Mouse (Mus musculus) bone marrow, adult 2 months (tissue): ENCODE measurements at regions not wholly inside any gene's neighbourhood (a gene's known extent, or its start where the extent isn't known, plus 50 kb on each side); places are given as distances from the start of the nearest gene placed in this dataset.

Source experiments
- H3K27ac ChIP-seq: fragments of 200-500 bp; 2 replicates; pipeline ENCODE4 v1.5.1; 2012; ENCODE audit warnings: low read depth, mild to moderate bottlenecking, control low read depth, inconsistent platforms, low read length; ENCODE audit not compliant: control insufficient read depth, poor library complexity, insufficient read depth
- H3K4me1 ChIP-seq: fragments of 200-500 bp; 2 replicates; pipeline ENCODE4 v1.6.1; 2011; ENCODE audit warnings: low read length; ENCODE audit not compliant: control insufficient read depth, insufficient read depth
- H3K4me3 ChIP-seq: fragments of 200-500 bp; replicated peaks from 2 replicates; pipeline ENCODE3; 2011; ENCODE audit warnings: mild to moderate bottlenecking, low read depth, low read length, control low read depth; ENCODE audit not compliant: control insufficient read depth
- CTCF ChIP-seq: fragments of 200-500 bp; IDR thresholded peaks from 2 replicates; pipeline ENCODE4 v1.5.1; 2011; ENCODE audit warnings: low read length, control low read depth; ENCODE audit not compliant: control insufficient read depth, insufficient read depth
- POLR2A ChIP-seq: fragments of 200-500 bp; IDR thresholded peaks from 2 replicates; pipeline ENCODE4 v1.6.1; 2011; ENCODE audit warnings: low read depth, mild to moderate bottlenecking, control low read depth, low read length, borderline replicate concordance; ENCODE audit not compliant: control insufficient read depth
- WGBS: fragments of 180-500 bp; shearing (Covaris S2); methylation state at CpG from one replicate; pipeline ENCODE4 v1.1.7; 2018; 5-methylcytosine and 5-hydroxymethylcytosine counted together

DNA sequence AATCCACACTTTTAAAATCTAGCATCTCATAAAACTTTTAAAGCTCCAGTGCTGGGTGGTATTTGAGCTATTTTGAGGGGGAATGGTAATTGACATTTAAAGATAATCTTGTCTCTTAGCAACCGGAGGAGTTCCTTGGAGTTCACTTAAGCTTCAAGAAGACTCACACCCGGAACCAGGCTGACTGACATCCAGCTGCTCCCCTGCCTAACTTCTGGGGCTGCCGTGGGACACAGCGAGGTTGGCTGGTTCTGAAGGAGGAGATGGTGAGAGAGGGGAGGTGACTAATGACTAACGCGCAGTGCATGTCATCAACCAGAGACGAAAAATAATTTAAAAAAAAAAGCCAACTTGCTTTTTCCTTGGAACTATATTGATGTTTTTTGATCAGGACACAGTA, 157.7 kb upstream of the Ado start:
- no peak for TF ChIP-seq POLR2A
- no peak for TF ChIP-seq CTCF
- H3K4me3 ChIP-seq: no peak overlapping the region
- WGBS: 86% methylated on average over 7 of the region's 7 CpGs
- peaks cover 8% of the 10 kb centered on the region for H3K4me1 ChIP-seq
- H3K27ac ChIP-seq: no peak overlapping the region

DNA sequence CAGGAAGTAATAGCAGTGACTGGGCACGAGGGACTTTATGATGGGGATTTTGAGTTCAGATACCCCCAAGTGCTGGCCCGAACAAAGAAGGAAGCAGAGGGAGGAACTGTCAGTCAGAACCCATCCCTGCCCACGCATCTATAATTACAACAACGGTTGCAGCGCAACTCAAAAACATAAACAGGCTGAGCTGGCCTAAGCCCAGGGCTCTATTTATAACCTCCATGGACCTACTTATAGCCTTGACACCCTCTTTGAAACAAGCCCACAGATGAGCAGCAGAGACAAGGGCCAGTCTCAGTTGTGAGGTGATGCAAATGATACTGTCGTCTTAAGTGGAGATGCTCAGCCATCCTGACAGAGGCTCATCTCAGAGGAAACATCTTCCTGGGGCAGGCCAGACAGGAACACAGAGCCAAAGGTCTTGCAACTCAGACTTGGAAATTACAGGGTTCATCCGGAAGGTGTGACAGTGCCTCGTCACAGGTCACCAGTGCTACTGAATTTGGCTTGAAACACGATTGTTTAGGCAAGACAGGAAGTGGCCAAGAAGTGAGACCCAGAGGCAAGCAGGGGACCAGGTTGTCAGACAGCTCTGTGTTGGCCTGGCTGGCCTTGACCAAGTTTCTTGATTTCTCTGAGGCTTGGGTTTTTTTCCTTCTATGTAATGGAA, 154.2 kb upstream of the Ado start:
- TF ChIP-seq POLR2A: no peak
- TF ChIP-seq CTCF: no peak
- Histone ChIP-seq H3K4me3 (no peak overlapping the region), H3K27ac (peak overlapping the region; percentile 53; the same call in 1 of the 2 replicates), H3K4me1 (peaks cover 9% of the 10 kb centered on the region)
- WGBS: 24% methylated on average over 9 of the region's 9 CpGs

DNA sequence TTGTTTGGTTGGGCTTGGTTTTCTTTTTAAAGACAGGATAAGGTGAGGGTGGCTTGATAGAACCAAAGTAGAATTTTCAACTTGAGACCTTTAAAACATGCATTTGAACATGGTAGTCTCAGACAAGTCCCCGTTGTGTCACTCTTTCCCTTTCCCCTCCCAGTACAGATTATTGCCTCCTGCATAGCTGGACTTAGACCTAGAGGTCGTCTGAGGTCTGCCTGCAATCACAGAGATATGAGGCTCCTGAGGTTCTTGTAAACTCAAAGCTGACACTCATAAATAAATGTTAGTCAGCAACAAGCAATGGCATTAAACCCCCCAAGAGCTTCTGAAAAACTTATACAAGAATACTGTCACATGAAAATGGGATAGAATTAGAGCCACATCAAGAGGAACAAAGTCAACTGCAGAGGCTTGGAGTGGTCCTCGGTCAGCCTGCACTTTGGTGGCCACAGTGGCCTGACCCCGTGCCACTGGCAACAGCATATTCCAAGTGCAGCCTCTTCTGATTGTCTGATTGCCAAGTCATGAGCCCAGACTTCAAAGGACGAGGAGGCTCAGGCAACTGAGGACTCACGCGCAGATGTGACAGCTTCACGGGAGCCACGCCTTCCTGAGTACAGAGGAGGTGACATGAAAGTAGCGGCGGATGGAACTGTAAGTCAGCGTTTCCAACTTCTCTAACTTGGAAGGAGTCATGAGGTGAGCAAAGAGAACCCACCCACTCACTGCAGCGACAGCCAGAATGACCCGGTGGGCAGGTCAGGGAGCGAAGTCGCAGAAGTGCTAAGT, 148.8 kb upstream of the Ado start:
- 70% methylated on average over 16 of the region's 16 CpGs for WGBS
- Histone ChIP-seq H3K4me1 (peaks cover 9% of the 10 kb centered on the region), H3K27ac (no peak overlapping the region), H3K4me3 (no peak overlapping the region)
- TF ChIP-seq POLR2A: no peak
- no peak for TF ChIP-seq CTCF

DNA sequence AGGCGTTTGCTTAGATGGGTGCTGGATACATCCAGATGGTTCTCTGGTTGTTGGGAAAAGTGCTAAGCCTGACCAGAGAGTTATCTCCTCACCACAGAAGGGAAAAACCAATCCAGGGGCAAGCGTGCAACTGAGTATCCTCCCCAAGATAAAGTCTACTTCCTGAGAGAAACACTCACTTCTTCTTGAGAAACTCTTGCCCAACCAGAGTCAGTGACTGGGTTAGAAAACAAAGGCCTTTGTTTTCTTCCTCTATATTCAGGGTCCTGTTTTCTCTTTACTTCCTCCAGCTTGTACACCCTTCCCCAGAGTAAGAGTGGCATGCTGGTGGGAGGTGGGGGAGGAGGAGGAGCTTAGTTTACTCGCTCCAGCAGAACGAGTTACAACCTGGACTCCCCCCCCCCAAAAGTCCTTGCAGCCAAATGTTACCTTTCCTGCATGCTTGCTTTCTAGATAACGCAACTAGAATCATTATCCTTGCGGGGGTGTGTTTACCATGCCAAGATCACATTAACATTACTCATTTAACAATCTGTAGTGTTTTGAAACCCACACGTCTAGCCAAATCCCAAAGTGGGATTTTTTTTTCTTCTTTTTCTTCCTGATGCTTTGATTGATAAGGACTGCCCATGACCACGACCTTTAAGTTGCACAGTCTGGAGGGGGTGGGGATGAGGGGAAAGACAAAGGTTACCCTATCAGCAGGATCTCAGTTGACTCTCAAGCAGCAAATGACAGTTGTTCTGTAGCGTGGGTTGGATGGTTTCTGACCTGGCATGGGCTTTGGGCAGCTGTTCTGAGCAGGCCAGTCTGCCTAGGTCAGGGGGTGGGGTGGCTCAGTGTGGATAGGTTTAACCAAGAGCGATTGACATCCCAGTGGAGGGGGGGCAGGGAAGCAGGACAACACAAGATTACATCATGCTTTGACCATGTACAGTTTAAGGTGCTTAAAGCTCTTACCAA, 147.4 kb upstream of the Ado start:
- WGBS: 22% methylated on average over 10 of the region's 10 CpGs
- H3K27ac ChIP-seq: peak overlapping the region; percentile 76
- peaks cover 8% of the 10 kb centered on the region for H3K4me1 ChIP-seq
- H3K4me3 ChIP-seq: no peak overlapping the region
- no peak for TF ChIP-seq CTCF

DNA sequence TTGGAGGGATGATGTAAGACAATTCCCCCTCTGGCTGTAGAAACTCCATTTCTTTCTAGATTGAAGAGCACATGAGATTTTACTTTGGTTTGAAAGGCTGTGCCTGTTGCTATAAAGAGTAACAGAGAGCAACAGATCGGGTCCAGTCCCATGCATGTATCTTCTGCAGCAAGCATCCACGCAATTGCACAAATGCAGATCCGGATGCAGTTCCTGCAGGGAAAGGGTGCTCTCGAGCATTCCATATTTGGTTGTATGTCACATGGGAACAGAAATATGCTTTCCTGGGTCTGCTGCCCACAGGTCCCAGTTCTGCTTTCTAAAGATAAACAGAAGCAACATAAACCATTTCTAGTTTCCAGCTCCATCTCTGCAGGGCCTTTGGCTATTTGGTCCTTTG, 146.0 kb upstream of the Ado start:
- H3K4me3 ChIP-seq: no peak overlapping the region
- no peak for TF ChIP-seq POLR2A
- WGBS: 39% methylated on average over 4 of the region's 4 CpGs
- H3K27ac ChIP-seq: no peak overlapping the region; the same call in 1 of the 2 replicates
- peaks cover 8% of the 10 kb centered on the region for H3K4me1 ChIP-seq

DNA sequence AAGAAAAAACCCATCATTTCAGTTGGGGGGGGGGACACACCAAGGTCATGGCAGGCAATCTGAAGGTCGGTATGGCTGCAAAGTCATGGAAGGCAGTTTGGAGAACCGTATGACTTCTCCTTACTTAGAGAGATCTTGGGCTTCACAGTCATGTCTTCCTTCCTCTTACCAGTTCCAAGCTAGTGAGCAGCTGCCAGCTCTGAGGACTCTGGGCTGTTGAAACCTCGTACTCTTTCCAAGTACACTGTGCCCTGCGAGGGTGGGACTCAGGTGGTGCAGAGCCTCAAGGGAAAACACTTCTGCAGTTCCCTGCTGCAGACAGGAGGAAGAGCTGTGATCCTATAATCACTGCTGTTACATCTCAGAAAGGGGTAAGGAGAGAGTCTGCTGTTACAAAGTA, 144.8 kb upstream of the Ado start:
- TF ChIP-seq POLR2A (no peak), CTCF (no peak)
- WGBS: 8% methylated on average over 4 of the region's 4 CpGs
- Histone ChIP-seq H3K27ac (peak overlapping the region; percentile 8; the same call in 1 of the 2 replicates), H3K4me3 (no peak overlapping the region), H3K4me1 (peaks cover 8% of the 10 kb centered on the region)

DNA sequence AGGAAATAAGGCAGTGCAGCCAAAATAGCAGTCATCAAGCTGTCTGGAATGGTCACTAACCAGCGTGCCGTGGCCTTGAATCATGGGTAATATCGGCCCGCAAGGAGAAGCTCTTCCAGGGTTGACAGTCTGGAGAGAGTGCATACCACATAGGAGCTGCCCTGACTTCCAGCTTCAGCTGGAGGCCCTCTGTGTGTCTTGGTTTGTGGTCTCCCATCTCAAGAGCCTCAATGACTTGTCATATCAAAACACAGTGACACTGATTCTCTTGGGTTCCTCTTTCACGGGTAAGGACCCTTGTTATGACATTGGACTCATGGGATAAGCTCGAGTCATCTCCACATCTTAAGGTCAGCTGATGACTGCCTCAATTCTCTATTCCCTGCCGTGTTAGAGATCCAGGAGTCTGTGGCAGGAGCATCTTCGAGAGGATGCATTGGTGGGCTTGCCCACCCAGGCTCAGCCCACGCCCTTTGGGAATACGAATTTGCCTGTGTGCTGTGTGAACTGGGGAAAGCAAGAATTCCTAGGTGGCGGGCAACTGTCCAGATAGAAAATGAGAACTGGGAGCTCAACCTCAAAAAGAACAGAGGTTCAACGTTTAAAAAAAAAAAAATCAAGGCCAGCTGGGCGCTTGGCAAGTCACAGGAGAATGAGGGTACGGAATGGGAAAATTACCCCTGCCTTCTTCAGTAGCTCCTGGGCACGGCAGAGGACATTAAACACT, 141.4 kb upstream of the Ado start:
- H3K4me1 ChIP-seq: peaks cover 3% of the 10 kb centered on the region
- H3K4me3 ChIP-seq: no peak overlapping the region
- 75% methylated on average over 15 of the region's 15 CpGs for WGBS
- no peak overlapping the region for H3K27ac ChIP-seq
- TF ChIP-seq POLR2A (no peak), CTCF (no peak)
